Mouse (Mus musculus) ES-Bruce4 (cell line): ENCODE measurements around the gene Olfr958. TPM values are rescaled to one million over a fixed set of nuclear protein-coding genes. Genes with fewer than 3 reads are reported as not detected.

Source experiments
- H3K27ac ChIP-seq: 2 replicates; pipeline ENCODE4 v1.5.1; 2012; ENCODE audit warnings: low read length, inconsistent platforms; ENCODE audit not compliant: insufficient read depth
- H3K27me3 ChIP-seq: 2 replicates; pipeline ENCODE4 v1.6.1; 2012; ENCODE audit warnings: mild to moderate bottlenecking, low read length, inconsistent platforms; ENCODE audit not compliant: control insufficient read depth, poor library complexity, insufficient read depth, severe bottlenecking
- H3K36me3 ChIP-seq: 2 replicates; pipeline ENCODE4 v1.6.1; 2012; ENCODE audit warnings: inconsistent platforms, mild to moderate bottlenecking, low read length, moderate library complexity; ENCODE audit not compliant: control insufficient read depth, poor library complexity, insufficient read depth, severe bottlenecking
- H3K4me1 ChIP-seq: one replicate; pipeline ENCODE4 v1.8.1; 2011; ENCODE audit warnings: low read length; ENCODE audit not compliant: control insufficient read depth, insufficient read depth
- H3K4me3 ChIP-seq: 2 replicates; pipeline ENCODE4 v1.5.1; 2011; ENCODE audit warnings: low read depth, mild to moderate bottlenecking, low read length
- H3K9ac ChIP-seq: 2 replicates; pipeline ENCODE4 v1.6.1; 2012; ENCODE audit warnings: low read depth, mild to moderate bottlenecking, inconsistent platforms; ENCODE audit not compliant: poor library complexity, severe bottlenecking
- H3K9me3 ChIP-seq: replicated peaks from 2 replicates; pipeline ENCODE4 v1.6.1; 2012; ENCODE audit warnings: mild to moderate bottlenecking, low read length, inconsistent platforms; ENCODE audit not compliant: control insufficient read depth, poor library complexity, insufficient read depth, severe bottlenecking
- CTCF ChIP-seq: IDR thresholded peaks from one replicate; pipeline ENCODE4 v1.8.1; 2011; ENCODE audit warnings: low read depth, low read length
- EP300 ChIP-seq: IDR thresholded peaks from 2 replicates; pipeline ENCODE4 v1.6.1; 2011; ENCODE audit warnings: low read depth, low read length; ENCODE audit not compliant: insufficient read depth
- POLR2A ChIP-seq: IDR thresholded peaks from one replicate; pipeline ENCODE4 v1.8.1; 2011; ENCODE audit warnings: low read length; ENCODE audit not compliant: insufficient read depth
- polyA plus RNA-seq: library from polyadenylated mRNA; stranded (reverse); fragments of >200 nt; gene quantifications from 2 replicates; pipeline ENCODE4 v1.2.4, GENCODE M21; 2011; ENCODE audit warnings: low read depth; ENCODE audit not compliant: missing spikeins, insufficient read depth, insufficient read length

Olfr958 gene
- polyA plus RNA-seq, 1 experiment, result not detected

GRCm38 (mm10) chr9:39508998-39509397, 44.9 kb downstream of the Olfr958 start:
- no peaks in the 10 kb centered on the region for H3K4me1 ChIP-seq
- H3K9ac ChIP-seq, result no peak overlapping the region
- no peaks in the 10 kb centered on the region for H3K9me3 ChIP-seq
- H3K4me3 ChIP-seq, result no peak overlapping the region
- H3K36me3 ChIP-seq, result no peaks in the 10 kb centered on the region
- no peaks in the 10 kb centered on the region for H3K27me3 ChIP-seq
- H3K27ac ChIP-seq, result no peak overlapping the region
- peak; percentile 35 for TF ChIP-seq CTCF
- TF ChIP-seq EP300, result no peak
- no peak for TF ChIP-seq POLR2A

Other genes with a start within 250 kb of the Olfr958 start
- gene Olfr948, start 228.0 kb downstream of the Olfr958 start, polyA plus RNA-seq, result not detected in 2 replicates
- not detected in 2 replicates for gene Olfr951, start 166.6 kb downstream of the Olfr958 start, polyA plus RNA-seq
- gene Olfr952, start 126.9 kb downstream of the Olfr958 start, polyA plus RNA-seq, result not detected in 2 replicates
- not detected in 2 replicates for gene Olfr954, start 97.4 kb downstream of the Olfr958 start, polyA plus RNA-seq
- gene Olfr955, start 82.1 kb downstream of the Olfr958 start, polyA plus RNA-seq, result not detected in 2 replicates
- not detected in 2 replicates for gene Olfr44, start 60.1 kb downstream of the Olfr958 start, polyA plus RNA-seq
- gene Olfr957, start 38.2 kb downstream of the Olfr958 start, polyA plus RNA-seq, result not detected in 2 replicates
- gene Olfr959, start 21.5 kb upstream of the Olfr958 start, polyA plus RNA-seq, result not detected in 2 replicates
- 1.5 and 2.0 TPM in 2 replicates for gene AW551984, start 50.3 kb upstream of the Olfr958 start, polyA plus RNA-seq
- not detected in 2 replicates for gene Olfr148, start 56.6 kb upstream of the Olfr958 start, polyA plus RNA-seq
- gene Olfr960, start 67.3 kb upstream of the Olfr958 start, polyA plus RNA-seq, result not detected in 2 replicates
- gene Olfr961, start 91.0 kb upstream of the Olfr958 start, polyA plus RNA-seq, result not detected in 2 replicates
- not detected in 2 replicates for gene Olfr963, start 113.2 kb upstream of the Olfr958 start, polyA plus RNA-seq
- gene Olfr149, start 153.1 kb upstream of the Olfr958 start, polyA plus RNA-seq, result not detected in 2 replicates
- gene Olfr965, start 157.3 kb upstream of the Olfr958 start, polyA plus RNA-seq, result not detected in 2 replicates
- gene Olfr150, start 176.9 kb upstream of the Olfr958 start, polyA plus RNA-seq, result not detected in 2 replicates
- gene Olfr967, start 192.2 kb upstream of the Olfr958 start, polyA plus RNA-seq, result not detected in 2 replicates
- gene Olfr968, start 229.2 kb upstream of the Olfr958 start, polyA plus RNA-seq, result not detected in 2 replicates
- gene Olfr969, start 236.9 kb upstream of the Olfr958 start, polyA plus RNA-seq, result not detected in 2 replicates